Mouse (Mus musculus) fibroblast of lung, adult 2 months (primary cell): ENCODE measurements around the gene Slc44a3.

Experiments
- DNase-seq: peaks from one replicate; pipeline ENCODE4 v3.0.0-alpha.2; 2011; ENCODE audit warnings: low read depth

Gene Slc44a3

DNA sequence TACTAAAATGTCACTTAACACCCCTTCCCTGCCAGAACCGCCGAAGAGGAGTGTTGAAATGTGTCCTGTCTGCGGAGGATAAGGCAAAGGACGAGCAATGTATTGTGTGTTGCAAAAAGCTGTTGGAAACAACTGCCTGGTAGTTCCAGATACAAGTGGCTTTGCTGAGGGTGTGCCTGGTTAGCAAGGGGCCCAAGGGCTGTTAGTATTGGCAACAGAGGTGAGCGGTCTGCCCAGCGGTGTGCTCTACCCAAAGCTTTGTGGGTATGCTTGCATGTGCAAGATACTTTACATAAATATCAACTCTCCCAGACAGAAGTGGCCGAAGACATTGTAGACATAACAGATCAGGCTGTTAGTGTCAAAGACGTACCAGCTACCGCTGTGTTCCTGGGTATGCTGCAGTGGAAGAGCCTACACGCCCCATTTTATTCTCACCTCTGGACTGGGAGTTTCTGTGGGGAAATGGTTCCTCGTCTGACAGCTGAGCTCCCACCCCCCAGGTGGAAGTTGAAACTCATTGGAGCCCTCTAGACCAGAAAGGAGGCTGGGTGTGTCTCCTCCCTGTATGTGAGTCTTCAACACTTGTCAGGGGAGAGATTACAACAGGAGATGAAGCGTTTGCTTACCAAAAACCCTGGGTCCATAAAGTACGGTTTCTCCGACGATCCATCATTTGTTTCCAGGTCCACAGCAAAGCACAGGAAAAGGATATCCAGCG is 71.6 kb downstream of the Slc44a3 start:
- no peak for DNase-seq

DNA sequence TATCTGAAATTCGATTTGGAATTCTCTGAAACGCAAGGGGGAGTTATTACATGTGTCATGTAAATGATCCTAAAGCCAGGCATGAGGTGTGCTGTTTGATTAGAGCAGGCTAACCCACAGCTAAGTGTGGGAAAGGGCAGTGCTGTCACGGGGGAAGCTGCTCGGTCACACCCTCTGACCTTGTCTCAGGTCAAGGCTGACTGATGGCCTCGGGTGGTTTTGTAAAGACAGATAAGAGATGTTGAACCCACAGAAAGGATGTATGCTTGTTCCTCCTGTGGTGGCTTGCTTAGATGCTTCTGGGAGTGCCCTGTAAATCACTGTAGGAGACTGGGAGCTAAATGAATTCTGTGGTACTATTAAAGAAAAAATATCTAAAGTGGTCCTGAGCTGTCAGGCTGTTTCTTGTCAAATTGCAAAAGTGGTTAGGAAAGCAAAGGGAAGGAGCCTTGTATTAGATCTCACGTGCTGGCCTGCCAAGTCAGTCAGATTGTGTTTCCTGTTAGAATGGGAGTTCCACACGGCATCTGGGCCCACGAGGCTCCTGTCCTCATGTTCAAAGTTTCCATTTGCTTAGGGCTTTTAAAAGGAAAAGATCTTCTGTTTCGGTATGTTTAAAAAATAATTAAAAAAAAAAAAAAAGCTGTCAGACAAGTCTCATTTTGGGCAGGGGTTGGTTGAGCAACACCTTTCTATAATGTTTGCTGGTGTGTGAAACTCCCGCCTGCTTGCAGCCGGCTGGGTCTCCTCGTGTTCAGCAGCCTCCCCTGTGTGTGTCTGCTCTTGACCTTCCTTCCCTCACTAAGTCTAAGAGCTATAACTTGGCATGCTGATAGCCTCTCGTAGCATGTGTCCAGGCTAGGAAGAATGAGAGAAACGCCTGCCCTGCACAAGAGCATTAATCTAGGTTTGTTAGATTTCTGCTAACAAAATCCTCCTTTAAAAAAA is 73.4 kb downstream of the Slc44a3 start:
- DNase-seq = no peak

DNA sequence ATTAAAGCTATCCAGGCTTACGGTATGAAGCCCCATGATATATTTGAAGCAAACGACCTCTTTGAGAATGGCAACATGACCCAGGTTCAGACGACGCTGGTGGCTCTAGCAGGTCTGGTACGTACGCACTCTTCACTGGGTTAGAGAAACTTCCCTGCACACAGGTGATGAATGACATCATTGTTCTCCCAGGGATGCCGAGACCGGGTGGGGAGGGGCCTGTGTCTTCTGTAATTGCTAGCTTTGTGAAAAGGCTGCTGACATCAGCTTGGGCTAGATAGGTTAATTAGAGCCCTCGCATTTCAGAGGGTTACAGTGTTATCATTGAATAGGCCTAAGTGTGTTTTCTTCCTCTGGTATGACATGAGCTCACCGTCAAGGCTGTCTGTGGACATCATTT is 80.8 kb downstream of the Slc44a3 start:
- no peak for DNase-seq

DNA sequence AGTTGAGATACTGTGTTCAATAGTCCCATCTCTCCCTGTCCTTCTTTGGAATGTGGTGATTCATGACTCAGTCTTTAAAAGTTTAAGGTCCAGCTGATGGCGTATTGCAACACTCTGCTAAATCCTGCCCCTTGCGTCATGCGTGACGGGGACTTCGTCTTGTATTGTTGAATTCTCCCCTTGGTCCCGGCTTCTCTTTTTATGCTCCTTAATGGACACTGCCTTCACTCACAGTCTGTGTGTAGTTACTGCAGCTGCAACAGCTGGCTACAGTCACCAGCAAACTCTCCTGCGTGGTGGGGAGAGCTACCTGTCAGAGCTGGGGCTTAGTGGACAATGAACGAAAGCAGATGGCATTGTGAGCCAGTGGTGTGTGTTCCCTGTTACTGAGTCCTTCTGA is 82.7 kb downstream of the Slc44a3 start:
- DNase-seq = no peak

DNA sequence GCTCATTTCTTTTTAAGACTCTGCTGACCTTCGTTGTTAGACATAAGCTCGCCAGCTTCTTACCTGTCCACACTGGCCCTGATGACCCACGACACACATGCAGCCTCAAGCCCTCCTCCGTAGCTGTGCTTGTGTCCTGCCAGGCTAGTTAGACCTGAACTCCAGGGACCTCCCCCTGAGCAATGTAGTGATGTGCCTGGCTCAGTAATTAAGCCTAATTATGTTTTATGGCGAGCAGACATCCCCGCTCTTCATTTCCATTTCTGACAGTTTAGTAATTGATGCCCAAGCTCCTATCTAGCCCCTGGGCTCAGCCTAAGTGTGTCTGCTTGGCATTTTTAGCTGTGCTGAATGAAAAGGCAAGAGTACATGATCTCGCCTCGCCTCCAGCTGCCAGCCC is 83.6 kb downstream of the Slc44a3 start:
- DNase-seq = no peak

DNA sequence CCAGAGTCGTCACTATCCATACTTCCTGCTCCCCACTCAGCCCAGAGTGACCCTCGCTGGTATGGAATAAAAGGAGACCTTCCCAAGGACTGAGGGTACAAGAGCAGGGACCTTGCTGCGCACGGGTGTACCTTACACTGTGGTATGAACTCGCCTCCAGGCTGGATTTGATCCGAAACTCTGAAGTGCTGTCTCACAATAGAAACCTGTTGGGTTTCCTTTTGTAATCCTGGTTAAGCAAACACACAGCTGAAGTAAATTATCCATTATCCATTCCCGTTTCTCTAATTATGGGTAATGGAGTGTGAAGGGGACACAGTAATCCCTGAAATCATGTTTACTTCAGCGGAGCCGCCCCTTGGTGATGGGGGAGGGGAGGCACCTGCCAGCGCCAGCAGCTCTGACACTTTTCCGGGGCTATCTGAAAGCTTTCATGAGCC is 84.2 kb downstream of the Slc44a3 start:
- no peak for DNase-seq

DNA sequence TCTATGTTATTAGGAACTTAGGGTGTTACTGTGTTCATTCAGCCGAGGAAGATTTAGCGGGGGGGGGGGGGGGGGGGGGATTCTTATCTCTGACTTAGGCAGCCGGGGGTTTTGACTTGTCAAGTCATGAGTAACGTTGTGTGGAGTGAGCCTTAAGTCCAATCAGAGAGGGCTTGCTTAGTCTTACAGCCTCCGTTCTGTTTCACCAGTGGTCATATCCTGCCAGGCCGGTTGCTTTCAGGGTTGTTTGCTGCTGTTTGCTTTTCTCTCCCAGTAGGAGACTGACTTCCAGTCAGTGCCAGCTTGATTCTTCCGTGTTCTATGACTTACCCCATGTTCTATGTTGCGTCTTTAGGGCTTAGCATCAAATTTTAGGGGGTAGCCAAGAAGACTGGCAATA is 85.8 kb downstream of the Slc44a3 start:
- no peak for DNase-seq

DNA sequence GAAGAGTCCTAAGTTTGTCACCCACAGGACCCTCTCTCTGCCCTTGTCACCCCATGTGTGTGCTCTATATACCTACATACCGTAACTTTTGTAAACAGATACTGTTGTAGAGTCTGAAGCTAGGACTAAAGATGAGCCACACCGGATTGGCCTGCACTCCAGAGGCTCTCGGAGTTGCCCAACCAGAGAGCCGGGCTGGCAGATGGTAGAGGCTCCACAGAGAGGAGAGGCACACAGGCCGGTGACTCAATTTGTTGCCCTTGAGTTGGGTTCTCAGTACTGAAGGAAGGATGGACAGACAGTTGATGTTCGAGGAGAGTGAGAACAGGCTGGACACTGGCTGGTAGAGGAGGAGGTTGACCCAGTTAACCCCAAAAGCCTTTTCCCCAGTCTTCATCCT is 87.8 kb downstream of the Slc44a3 start:
- DNase-seq = no peak

DNA sequence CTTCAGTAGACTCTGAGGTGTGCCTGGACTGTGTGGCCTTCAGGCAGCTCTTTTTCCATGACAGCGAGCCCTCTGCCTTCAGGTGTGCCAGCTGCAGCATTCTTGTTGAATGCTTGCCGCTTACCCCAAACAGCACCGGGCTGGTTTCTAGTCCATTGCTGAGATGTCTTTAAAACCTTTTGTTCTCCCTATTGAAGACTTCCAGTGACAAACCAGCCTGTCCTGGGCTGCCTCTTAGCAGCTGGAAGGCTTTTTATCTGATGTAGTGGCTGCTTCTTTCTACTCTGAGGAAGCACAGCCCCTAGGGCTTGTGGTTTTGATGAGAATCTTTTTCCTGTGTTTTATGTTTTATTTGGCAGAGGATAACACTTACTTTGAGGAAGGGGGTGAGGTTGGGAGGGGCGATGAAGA is 88.3 kb downstream of the Slc44a3 start:
- DNase-seq = no peak

DNA sequence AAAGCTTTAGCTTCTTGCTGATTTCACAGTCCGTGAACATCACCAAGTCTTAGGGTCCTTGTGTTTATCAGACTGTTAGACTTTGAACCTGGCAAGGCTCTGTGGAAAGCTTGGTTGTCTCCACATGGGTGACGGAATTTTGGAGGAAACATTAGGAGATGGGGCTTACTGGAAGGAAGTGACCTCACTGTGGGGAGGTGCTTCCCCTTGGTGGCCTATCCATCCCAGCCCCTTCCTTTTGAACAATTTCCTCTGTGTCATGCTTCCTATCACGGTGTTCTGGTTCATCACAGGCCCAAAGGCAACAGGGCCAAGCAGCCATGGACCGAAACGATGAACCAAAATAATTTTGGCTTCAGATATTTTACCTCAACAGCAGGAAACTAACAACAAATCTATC is 89.9 kb downstream of the Slc44a3 start:
- DNase-seq = no peak

DNA sequence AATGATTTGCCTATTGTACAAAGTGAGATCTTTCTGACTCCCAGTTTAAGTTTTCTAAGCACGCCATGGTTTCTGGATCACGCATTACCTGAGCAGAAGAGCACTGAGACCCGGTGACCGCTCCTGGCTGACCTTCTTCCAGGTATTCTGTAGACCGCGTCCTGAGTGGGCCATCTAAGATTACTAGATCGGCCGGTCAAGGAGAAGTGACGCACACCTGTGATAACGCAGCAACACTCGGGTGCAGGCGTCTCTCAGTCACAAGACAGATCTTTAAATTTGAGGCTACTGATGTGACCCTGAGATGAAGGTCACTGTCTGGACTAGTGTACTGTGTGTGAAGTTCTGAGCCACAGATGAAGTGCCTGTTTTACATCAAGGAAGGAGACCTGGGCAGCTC is 90.7 kb downstream of the Slc44a3 start:
- DNase-seq = no peak

DNA sequence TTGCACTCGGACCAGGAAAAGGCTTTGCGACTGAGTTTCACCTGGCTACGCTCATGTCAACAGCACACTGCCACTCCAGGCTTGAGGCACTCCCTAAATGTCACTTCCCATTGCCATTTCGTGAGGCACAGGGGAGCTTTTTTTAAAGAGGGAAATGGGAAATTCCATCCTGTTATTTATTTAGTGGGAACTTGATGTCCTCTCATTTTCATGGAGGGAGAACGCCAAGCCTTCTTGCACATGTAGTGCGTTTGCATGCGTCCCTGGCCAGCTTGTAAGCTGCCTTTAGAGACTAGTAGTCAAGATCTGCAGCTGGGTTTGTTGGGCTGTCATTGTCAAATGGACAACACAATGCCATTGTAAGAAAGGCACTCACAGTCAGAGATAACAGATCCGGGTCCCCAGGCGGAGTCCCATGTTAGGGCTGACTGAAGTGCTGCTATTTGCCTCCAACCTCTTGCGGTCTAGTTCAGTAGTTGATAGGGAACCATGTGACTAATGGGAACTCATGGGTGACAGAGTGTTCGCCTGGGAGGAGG is 92.5 kb downstream of the Slc44a3 start:
- no peak for DNase-seq

DNA sequence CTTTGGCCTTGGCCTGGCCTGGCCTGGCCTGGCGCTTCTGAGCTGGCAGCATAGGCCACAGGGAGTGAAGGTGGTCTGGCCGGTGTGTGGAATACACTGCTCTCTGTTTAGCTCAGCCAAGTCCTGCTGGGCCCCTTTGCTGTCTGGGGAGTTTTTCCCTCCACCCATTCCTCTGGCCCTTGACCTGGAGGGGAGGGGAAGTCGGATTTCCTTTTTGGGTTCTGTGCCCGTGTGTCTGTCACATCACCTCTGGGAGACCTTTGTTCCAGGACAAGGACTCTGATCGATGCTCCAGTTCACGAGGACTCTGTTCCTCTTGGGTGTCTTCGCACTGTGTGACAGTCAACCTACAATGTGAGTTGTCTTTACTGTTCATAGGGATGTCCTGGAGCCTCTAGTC is 94.2 kb downstream of the Slc44a3 start:
- no peak for DNase-seq

DNA sequence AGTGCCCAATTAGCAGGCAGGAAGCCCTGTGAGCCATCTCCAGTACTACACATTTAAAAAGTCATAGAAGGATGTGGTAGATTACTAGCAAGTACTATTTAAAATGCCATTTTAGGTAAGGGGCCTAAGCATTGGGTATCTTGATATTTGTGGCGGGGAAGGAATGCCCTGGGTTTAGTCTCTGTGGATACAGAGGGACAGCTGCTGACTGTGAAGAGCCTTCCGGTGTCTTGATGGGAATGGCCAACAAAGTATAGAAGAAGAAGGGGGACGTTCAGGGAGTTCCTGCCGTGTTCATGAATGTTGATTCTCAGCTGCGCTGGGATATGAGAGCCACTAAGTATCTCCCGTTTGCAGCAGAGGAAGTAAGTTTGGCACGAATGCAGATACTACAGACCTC is 95.1 kb downstream of the Slc44a3 start:
- DNase-seq = no peak

DNA sequence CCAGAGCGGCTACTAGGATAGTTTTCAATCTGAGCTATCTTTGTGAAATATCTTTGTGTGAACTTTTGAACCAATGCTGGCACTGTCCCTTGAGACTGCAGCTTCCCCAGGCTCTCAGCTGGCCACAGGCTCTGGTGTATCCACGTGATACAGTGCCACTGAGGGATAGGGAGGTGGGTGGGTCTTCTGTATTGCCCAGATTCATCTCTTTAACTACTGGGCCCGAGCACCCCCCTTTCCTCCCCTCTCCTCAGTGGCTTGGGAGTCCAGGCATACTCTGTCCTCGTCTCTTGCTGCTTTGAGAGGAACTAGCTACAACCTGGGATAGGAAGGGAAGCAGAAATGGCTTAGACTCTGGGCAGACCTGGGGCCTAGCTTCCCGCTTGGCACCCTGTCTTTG is 96.9 kb downstream of the Slc44a3 start:
- no peak for DNase-seq

DNA sequence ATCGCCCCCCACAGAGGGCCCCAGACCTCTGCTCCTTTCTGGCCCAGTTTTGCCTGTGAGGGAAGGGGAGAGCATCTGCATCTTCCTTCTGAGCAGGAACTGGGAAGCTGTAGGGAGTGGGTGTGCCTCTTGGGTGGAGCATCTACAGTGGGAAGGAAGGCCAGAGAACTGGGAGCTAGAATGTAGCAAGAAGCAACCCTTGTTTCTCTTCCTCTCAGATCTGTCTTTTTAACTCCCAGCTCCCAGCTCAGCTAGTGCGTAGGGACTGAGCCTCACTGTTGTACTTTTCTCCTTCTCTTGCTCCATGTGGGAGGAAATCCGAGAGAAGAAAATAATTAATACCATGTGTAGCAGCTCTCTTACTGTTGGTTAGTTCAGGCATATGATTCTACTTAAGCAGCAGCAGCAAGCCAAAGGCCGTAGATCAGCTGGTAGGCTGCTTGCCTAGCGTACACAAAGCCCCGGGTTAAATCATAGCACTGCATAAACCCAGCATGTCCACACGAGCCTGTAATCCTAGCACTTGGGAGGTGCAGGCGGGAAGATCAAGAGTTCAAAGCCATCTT is 98.2 kb downstream of the Slc44a3 start:
- DNase-seq = peak; percentile 77

DNA sequence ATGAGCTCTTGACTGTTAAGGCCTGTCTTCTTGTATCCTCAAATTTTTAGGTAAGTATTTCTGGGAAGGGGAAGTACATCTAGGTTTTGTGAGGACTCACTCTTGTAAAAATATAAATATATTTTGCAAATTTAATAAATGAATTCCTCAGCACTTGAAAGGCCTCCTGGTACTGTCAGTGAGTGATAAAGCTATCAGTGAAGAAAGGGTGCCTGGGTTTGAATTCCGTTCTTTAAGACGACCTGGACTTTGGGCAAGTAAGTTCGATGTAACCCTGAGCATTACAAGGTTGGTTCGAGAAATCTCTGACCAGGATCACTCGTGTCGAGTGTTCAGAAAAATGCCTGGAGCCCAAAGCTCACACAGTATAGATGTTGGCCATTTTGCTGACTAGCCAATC is 98.8 kb downstream of the Slc44a3 start:
- no peak for DNase-seq

DNA sequence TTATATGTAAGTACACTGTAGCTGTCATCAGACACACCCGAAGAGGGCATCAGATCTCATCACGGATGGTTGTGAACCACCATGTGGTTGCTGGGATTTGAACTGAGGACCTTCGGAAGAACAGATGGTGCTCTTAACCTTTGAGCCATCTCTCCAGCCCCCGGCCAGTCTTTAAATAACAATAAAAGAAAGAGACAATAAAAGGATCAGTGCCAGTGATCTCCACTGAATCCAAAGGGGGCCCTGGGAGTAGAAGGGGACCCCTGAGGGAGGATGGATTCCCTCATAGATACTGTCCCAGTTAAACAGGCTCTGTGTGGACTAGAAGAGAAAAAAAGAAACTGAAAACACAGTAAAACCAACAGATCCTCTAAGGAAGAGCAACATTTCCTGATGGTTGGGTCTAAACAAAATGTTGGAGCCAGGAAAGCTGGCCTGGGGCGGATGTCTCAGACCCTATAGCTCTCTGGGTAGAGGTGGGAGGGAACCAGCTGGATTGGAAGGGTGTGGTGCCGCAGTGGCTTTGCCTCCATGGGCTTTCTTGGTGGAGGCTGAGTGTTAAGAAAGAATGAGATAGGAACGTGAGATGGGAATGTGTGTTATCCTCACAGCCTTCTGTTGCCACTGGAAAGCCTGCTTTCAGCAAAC is 101.8 kb downstream of the Slc44a3 start:
- DNase-seq = no peak

DNA sequence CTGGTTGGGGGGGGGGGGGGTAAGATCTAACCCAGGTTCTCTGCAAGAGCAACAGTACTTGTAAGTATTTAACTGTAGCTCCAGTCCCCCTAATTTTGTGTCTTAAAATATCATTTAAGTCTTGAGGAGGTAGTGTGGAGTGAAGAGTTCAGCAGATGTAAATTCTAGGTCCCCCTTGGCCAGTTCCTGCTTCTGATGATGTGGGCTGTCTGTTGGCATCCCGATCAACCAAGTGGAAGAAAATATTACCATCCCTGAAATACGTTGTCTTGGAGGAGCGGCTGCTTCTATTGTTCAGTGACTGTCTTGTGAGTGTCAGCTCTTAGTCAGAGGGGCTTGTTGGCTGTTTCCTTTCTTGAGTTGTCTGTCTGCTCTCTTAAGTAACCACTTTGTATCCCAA is 102.7 kb downstream of the Slc44a3 start:
- DNase-seq = no peak

DNA sequence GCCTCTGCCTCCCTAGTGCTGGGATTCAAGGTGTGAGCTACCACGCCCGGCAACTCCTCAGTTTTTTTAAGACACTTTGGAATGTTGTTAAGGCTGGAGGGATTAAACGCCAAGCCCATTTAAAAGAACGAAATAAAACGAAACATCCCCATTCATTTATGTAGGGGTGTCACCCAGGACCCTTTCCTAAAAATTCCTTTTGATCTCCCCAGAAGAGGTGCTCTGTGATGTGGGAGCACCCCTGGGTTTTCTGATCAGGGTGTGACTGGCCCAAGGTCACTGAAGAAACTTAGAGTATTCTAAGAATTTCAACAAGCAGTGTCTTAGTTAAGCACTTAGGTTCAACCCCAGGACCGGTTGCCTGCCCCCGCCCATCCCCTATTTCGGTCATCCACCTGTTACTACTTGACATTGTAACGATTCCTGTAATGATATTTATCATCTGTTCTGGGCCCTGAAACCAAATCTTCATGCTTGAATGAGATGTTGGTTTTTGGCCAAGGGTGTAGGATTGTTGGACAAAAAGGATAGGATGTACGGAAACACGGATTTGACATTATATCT is 103.4 kb downstream of the Slc44a3 start:
- no peak for DNase-seq

DNA sequence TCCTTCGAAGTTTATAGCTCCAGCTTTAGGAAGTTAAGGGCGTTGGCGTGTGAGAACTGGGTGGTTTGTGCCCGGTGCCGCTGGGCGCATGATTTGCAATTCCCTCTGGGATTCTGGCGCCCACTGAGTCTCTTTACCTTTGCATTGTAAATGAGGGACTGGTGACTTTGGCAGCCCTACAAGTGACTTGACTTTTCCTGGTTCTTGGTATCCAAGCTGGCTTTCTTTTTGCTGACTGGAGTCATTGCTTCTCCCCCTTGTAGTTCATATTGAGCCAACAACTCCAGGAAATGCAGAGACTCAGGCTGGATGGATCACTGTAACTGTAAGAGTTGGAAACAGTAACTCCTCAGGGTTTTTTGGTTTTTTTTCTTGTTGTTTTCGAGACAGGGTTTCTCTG is 104.0 kb downstream of the Slc44a3 start:
- no peak for DNase-seq

DNA sequence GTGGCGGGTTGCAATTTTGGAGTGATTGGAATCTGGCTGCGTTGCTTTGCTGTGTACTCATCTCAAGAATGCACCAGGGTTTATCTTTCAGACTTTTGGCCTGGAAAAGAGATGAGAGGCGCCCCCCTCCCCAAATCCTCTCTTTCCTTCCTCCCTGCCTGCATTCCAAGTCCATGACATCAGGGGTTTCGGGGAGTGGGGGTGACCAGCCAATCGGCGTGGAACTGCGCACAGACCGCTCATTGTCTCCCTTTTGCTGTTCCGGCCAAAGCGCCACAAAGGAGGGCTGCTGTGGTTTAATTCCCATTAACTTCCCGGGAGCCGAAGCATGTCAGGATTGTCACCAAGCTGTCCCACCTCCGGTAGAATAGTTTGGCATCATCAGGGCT is 104.7 kb downstream of the Slc44a3 start:
- peak; percentile 53 for DNase-seq
